Mouse (Mus musculus): Measurements from ENCODE around the gene Pam16. TPM values are rescaled to one million over a fixed set of nuclear protein-coding genes. Genes with fewer than 3 reads are reported as not detected.

The Pam16 gene
- polyA plus RNA-seq, 1 experiment from 2014 or later = 147 TPM

DNA sequence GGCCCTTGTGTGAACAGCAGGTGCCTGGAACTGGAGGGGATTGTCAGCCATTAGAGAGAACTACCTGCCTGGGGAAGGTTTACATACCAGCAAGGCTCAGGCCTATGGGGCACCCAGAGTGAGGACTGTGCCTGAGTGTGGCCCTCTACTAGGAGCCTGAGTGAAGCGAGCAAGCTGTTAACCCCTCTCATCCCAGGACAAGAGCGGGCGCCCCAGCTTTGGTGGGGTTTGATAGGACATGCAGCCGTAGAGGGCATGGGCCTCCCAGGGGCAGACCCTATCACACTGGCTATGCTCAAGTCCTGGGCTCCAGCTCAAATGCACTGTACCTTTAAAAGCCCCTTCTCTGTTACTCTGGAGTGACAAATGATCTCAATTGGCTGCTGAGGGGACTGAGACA lies 22.0 kb upstream of the Pam16 start:
- DNase-seq (ENCODE audit: low spot score) = no peak

DNA sequence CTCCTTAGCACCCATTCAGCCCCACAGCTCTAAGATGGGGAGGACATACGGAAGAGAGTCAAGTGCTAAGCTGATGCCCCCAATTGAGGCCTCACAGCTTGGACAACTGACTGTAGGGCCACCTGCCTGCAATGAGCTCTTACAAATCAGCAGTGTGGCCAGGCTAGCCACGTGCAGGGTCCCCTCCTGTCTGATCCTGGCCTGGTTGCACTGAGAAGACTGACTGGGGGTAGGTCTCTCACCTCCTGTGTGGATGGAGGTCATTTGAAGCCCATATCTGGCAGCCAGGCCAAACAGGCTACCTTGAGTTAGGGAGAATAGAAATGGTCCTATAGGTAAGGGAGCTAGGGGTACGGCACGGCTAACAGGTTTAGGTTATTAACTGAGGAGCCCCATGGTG lies 21.1 kb upstream of the Pam16 start:
- DNase-seq (ENCODE audit: low spot score) = no peak

DNA sequence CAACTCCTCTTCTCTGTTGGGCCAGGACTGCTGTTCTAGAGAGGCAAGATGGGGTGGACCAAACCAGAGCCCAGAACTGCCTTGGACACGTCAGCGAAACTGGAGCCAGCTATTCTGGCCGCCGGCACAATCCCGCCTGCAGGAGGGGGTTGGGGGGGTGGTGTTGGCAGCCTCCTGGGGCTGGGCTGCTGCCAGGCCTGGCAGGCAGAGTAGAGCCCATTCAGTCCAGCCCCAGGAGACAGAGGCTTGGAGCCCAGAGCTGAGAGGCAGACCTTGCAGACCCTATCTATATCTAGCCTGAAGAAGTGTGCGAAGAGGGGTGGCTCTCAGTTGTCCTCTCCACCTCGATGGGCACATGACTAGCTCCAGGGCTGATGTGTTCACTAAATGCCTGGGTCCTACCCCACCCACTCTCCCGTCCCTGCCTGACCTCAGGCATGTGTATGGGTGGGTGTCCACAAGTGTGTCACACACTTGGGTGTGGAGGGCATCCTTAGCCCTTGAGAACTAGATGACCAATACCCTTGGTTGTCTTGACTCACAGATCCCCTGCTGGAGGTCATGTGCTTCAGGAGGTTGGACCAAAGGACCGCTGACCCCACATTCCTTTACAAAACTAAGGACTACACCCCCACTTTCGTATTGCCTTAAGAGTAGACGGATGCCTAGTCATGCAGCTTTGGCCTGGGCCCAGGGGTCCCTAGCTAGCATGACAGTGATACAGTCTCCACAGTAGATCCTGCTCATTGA lies 19.1 kb upstream of the Pam16 start:
- no peak for DNase-seq (ENCODE audit: low spot score)

DNA sequence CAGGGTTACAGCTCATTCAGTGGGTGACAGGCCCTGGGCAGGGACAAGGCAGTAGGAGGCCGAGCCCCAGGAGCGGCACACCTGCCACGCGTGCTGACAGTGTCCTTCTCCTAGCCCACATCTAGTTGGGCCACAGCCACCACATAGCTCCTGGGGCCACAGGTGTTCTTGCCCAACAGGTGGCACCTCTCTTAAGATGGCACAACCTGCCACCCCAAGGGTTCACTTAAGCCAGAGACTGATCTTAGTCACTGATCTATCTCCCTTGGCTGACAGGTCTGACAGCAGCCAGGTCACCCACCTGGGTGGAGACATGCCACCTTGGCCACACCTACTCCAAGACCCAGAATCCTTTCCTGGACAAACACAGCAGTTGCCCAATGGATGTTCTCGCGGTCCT lies 18.1 kb upstream of the Pam16 start:
- DNase-seq (ENCODE audit: low spot score) = no peak

DNA sequence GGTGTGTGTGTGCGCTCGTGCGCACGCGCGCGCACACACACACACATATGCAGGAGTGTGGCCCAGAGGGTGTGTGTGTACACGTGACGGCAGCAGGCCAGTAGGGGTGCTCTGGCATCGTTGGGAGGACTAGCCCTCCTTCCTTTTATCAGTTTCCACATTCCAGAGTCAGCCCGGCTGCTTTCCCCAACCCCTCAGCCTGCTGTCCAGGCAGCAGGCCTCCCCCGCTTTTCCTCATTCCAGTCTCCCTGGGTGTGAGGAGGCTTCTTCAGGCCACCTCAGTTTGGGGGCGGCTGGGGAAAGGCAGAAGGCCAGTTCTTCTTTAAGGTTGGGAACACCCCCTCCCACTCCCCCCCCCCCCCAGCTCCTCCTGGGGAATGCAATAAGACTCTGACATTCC lies 17.4 kb upstream of the Pam16 start:
- no peak for DNase-seq (ENCODE audit: low spot score)

DNA sequence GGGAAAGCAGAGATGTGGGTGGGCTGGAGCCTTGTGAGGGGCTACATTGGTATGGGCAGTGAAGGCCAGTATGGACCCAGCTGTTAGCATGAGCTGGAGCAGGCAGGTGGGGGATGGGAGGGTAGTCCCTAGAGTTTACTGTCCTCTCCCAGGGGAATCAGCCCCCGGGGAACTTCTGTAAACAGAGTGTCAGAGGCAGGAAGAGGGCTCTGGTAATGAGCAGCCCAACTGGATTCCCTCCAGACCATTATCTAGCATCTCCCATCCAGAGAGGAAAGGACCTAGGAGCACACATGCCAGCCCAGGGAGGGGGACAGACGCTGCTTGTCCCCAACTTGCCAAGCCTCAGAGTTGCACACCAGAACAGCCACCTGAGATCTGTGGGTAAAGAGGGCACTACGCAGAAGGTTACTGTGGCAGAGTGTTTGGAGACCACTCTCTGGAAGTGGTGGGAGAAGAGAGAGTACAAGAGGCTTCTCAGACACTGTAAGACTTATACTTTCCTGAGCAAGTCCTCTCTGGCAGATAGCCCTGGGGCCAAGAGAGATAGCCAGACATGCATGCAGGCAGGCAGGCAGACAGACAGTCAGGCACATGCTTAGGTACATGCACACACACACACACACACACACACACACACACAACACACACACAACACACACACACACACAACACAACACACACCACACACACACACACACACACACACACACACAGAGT lies 16.5 kb upstream of the Pam16 start:
- DNase-seq (ENCODE audit: low spot score) = no peak

DNA sequence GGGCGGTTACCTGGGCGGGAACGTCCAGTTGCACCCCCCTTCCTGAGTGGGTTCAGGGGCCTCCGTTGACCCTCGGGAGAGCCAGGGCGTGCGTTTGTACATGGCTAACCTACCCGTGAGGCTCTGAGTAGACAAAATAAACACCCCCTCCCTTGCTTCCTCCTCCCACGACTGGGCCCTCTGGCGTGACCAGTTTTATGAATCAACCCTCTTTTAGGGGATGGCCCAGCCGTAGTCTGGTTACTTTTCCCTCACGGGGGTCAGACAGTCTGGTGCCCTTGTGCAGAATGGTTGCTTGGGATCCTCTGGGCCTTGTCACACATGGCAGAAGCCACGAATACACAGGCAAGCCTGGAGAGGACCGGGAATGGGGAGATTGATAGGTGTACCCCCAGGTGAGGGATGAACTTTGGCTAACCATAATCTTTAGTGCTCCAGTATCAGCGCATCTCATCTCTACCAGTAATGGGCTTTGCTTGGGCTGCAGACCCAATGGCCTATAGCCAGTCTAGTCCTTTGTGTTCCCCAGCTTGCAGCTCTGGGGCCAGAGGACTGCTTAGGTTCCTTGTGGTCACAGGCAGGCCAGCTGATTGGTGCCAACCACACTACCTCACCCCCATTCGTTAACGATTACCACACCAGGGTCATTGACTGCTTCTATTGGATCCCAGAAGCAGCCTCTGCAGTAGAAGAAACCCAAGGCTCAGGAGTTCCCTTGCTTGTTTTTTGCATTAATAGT lies 15.6 kb upstream of the Pam16 start:
- DNase-seq (ENCODE audit: low spot score) = no peak

DNA sequence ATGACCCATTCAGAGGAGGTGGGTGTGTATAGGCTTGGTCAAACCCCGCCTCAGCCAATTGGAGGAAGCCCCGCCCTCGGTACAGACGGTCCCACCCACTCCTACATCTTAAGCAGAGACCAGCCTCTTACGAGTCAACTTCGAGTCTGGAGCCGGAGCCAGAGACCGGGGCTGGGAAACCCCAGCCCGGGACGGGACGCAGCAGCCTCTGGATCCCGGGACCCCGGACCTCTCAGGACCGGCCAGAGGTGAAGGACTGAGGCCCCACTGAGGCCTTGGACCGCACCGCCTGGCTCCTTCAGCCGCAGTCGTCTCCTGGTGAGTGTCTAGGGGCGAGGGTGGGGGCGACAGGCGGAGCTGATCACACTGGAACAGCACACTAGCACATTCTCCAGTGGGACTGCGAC lies 15.0 kb upstream of the Pam16 start, which contains the start of the genes Vasn and Dnaja3:
Gene Vasn, plus strand, starts transcription at position 111 of the 407 bp plus-strand sequence.
Gene Dnaja3, plus strand, starts transcription at position 159 of the 407 bp plus-strand sequence.
- DNase-seq (ENCODE audit: low spot score) = peak; percentile 63

DNA sequence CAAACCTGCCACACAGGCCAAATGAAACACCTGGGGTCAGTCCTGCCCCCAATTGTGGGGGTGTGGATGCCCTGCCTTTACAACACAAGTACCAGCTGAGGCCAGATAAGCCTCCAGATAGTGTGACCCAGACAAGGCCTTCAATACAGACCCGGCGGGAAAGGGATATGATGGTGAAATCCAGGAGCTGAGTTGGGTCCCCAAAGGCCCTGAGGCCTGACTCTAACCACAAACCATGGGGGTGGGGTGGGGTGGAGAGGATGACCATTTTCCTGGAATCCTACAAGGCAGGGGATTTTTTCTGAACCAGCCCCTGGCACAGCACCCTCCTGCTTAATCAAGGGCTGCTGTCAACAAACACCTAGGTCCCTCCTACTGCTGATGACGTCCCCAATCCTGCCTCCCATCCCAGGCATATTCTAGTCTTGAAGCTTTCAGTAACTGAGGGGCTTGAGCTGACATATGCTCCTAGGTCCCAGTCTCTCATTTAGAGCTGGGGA lies 14.2 kb upstream of the Pam16 start:
- no peak for DNase-seq (ENCODE audit: low spot score)

DNA sequence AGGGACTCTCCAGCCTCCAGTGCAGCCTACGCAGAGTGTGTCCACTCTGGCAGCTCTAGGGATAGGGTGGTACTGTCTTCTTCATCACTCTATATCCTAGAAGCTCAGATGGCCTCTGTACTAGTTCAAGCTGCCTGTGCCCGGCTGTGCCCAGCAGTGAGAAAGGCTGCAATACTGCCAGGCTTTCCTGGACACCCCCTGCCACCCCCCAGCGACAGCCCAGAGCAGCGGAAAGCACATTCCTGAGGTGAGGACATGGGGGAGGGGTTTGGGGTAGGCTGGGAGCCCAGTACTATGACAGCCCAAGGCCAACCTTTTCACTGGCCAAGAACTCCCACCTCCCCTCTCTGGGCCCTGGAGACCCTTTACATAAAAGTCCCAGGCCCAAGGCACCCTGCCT lies 11.0 kb upstream of the Pam16 start:
- no peak for DNase-seq (ENCODE audit: low spot score)

DNA sequence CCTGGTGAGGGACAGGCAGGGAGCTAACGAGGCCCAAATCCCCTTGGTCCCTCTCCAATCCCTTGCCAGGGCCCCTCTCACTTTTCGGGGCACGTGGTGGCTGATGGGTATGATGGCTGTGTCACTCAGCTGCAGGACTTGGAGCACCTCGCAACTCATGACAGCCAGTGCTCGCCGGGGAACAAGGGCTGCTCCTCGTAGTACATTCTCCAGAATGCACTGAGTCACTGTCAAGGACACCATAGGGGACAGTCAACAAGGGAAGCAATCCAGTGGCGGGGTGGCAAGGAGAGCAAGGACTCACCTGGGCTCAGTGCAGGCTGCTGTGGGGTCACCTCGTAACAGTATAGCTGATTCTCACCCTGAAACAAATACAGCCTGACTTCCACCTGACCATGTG lies 9.9 kb upstream of the Pam16 start:
- no peak for DNase-seq (ENCODE audit: low spot score)

DNA sequence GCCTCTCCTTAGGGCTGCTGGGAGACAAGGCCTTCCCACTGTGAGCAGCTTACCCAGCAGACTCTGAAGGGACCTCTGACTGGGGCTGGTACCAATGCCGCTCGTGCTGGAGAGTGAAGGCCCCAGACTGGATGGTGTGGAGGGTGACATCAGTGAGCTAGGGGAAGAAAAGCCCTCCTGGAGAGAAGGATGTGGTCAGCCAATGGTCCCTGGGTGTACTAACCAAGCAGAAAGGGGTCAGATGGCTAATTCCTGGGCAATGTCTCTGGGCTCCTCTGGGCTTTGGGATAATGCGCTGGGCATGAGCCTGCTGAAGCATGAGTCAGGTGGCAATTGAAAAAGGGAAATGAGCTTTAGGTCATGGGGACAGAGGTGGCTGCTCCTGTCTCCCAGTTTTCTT lies 8.9 kb upstream of the Pam16 start:
- DNase-seq (ENCODE audit: low spot score) = no peak

DNA sequence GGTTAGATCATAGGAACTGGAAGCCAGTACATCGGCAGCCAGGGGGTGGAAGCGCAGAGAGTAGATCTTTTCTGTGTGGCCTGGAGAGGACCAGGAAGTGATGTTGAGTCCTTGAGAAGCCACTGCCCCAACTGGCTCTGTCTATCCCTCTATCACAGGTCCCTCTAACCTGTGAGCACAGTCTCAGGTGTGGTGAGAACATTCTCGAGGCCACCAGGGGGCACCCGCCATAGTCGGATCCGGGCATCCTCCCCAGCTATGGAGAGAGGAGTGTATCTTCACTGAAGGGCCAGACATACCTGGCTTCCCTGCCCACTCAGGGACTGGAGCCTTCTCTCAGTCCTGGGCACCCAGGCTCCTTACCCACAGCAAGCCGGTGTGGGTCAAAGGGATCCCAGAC lies 7.3 kb upstream of the Pam16 start:
- peak; percentile 28 for DNase-seq (ENCODE audit: low spot score)

DNA sequence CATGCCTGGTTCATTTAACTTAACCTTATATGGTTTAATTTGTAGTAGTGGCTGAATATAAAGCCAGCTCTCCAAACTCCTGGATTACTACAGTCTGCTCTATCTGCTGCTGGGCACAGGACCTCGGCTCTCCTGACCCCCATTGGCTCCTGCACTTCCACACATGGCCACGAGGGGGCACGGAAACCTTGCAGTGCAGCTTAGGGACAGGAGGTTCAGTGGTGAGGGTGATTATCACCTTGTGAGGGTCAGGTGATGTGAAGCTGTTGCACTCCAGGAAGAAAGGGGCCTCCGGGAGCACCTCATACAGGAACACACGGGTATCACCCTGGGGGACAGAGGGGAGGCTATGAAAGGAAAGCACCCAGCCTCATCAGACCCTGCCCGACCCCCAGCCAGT lies 5.2 kb upstream of the Pam16 start:
- peak; percentile 74 for DNase-seq (ENCODE audit: low spot score)

DNA sequence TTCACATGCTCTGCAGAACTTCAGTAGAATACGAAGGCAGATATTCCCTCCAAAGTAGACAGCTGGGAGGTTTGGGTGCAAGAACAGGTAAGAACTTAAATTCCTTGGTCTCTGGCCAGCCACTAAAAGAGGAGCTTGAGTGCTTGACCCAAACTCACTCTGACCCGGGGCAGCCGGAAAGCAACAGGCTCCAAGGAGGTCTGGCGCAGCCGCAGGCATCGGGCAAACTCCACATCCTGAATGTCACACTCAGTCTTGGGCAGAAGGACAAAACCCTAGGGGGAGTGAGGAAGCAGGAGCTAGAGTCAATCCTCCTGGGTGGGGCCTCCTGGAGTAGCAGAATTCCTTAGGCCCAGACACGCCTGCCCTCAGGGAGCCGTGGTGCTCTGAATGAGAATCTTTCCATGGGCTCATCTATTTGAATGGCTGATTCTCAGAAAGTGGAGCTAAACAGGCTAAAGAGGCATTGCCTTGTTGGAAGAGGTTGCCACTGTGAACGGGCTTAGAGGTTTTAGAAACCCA lies 4.2 kb upstream of the Pam16 start:
- DNase-seq (ENCODE audit: low spot score) = no peak

DNA sequence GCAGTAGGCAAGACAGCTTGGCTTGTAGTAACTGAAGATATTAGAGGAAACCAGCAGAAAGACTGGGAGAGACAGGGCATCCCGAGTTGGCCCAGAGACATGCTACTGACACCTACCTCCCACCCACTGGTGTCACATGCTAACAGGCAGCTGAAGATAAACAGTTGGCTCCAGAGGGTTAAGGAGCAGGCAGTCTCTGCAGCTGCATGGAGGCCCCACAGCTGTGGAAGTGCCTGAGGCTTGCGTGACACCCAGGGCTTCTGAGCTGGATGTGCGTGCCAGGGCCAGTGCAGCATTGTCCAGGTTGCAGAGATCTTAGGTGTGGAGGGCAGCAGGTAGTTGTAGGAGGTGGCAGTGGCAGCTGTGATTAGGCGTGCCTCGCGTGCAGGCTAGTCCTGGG lies 2.3 kb upstream of the Pam16 start:
- no peak for DNase-seq (ENCODE audit: low spot score)

DNA sequence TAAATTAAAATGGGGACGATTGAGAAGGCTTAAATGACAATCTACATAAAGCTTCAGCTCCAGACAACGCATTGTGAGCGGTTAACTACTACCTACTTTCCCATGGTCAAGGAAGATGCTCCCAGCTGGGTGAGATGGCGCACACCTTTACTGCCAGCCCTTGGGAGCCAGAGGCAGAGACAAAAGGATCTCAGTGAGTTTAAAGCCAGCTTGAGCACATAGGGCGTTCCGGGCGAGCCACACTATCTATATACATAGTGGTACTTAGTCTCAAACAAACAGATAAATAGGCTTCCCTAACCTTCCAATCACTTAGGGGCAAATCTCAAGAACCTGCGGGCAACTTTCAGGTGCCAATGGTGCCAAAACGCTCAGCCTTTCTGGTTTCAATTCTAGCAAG lies 714 bp downstream of the Pam16 start:
- DNase-seq (ENCODE audit: low spot score) = no peak

DNA sequence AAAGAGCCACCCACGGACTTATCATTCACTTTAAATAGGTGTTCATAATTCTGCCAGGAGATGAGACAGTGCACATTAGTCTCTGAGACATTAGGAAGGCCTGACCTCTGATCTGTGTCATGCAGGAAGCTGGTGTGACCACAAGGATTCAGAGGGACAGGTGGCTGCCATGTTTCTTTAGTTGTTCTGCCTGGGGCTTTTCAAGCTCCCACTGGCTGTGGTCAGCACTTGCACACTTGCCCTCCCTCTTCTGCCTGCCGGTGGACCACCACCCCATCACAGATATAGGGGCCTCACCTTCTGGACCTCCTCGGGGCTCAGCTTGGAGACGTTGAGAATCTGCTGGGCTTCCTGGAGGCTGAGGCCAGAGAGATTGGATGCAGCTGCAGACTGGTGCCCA lies 8.0 kb downstream of the Pam16 start:
- no peak for DNase-seq (ENCODE audit: low spot score)

DNA sequence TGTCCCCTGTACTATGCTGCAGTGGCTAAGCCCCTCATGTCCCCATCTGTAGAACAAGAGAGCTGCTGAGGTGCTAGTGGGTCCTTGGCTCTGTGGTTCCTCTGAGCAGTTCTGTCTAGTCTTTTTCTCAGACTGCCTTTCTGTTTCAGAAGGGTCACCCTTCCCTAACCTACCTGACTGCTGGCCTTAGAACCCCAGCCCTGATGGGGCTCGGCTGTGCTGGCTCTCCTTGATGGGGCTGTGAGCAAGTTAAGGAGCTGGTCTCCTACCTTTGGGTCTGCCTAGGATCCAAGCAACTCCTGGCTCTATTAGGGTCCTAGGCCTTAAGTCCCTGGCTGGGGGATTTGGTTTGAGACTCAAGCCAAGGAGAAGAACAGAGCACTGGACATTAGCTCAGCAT lies 9.5 kb downstream of the Pam16 start:
- DNase-seq (ENCODE audit: low spot score) = no peak

DNA sequence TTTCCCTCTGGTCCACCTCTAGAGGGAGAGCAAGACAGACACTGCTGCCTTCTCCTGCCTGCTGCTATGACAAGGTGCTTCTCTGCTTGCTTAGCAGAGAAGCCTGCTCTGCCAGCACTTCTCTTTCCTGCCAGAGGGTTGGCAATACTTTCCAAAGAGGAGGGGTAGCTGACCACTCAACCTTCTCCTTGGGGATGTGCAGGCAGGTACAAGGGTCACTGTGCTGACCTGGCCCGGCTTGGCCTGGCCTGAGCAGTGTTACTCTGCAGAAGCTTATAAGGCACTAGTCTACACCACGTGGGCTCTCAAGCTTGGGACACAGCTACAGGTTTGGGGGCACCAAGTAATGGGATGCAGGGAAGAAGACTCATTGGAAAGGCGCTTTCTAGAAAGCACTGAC lies 10.1 kb downstream of the Pam16 start:
- no peak for DNase-seq (ENCODE audit: low spot score)

DNA sequence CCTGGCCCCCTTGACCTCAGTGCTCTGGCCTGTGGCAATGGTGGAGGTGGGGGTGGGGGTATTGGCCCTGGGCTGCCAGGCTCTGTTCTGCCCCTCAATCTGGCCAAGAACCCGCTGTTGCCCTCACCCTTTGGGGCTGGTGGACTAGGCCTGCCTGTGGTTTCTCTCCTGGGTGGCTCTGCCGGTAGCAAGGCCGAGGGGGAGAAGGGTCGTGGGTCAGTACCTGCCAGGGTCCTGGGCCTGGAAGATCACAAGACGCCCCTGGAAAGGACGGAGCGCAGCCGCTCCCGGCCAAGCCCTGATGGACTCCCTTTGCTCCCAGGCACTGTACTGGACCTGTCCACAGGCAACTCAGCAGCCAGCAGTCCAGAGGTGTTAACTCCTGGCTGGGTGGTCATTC lies 11.1 kb downstream of the Pam16 start:
- no peak for DNase-seq (ENCODE audit: low spot score)

DNA sequence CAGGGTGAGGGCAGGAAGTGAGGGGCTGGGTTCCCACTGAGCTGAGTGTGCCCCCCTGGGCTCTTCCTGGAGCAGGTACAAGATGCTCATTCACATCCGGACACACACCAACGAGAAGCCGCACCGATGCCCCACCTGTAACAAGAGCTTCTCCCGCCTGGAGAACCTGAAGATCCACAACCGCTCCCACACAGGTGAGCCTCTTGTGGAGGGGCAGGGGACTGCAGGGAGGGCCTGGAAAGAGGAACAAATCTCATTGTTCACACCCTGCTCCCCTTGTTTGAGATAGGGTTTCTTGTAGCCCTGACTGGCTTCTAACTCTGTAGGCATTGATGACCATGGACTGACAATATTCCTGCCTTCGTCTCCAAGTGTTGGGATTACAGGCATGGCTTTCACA lies 13.1 kb downstream of the Pam16 start:
- no peak for DNase-seq (ENCODE audit: low spot score)
